In genomic region chr3:122488051-122488754, GRCm38 (mm10) we compare ENCODE assay signal across 14 mouse cellular contexts.
DNase-seq lines count a peak whose midpoint lies in the region; ATAC-seq lines count a peak whose summit lies in the region.
"Had no signal": no experiment of that assay in that cellular context is flagged by ENCODE, and none has a peak within 500 bp of the region (broad histone marks: within the 10 kb centered on the region; RNA-seq: fewer than 3 reads in every experiment).

No protein-coding gene starts in this region.

- no peak for ATAC-seq in hindbrain, embryonic 14.5 days (ENCODE audit: low FRiP score)
- 0 out of 2 replicates have a peak, but pooled peaks have one; percentile 28 for ATAC-seq in neural tube, embryonic 11.5 days (ENCODE audit: insufficient read depth, low FRiP score, low TSS enrichment)
- no peak for ATAC-seq in neural tube, embryonic 15.5 days (ENCODE audit: low FRiP score)
- ATAC-seq: inflammation-experienced regulatory T-cells, adult 6 months had no signal

- H3K9ac ChIP-seq in hindbrain, embryonic 14.5 days, result no peak overlapping the region
- H3K9ac ChIP-seq in neural tube, embryonic 11.5 days (ENCODE audit: low read length), result no peak overlapping the region
- no peak overlapping the region for H3K9ac ChIP-seq in neural tube, embryonic 15.5 days (replicated peaks)
- H3K9ac ChIP-seq: limb, embryonic 13.5 days had no signal

- no peaks in the 10 kb centered on the region for H3K36me3 ChIP-seq in hindbrain, embryonic 10.5 days
- no peaks in the 10 kb centered on the region for H3K36me3 ChIP-seq in hindbrain, embryonic 14.5 days (replicated peaks; ENCODE audit: control insufficient read depth, insufficient read depth)
- no peaks in the 10 kb centered on the region for H3K36me3 ChIP-seq in neural tube, embryonic 11.5 days (ENCODE audit: control insufficient read depth, insufficient read depth, low read length)
- no peaks in the 10 kb centered on the region for H3K36me3 ChIP-seq in neural tube, embryonic 15.5 days
- H3K36me3 ChIP-seq: limb, embryonic 13.5 days had no signal

- peaks cover 43% of the 10 kb centered on the region for H3K4me1 ChIP-seq in hindbrain, embryonic 10.5 days (replicated peaks)
- peaks cover 13% of the 10 kb centered on the region for H3K4me1 ChIP-seq in hindbrain, embryonic 14.5 days (replicated peaks; ENCODE audit: control insufficient read depth, insufficient read depth, low read length)
- peaks cover 7% of the 10 kb centered on the region for H3K4me1 ChIP-seq in neural tube, embryonic 11.5 days (ENCODE audit: control insufficient read depth, insufficient read depth, low read length)
- H3K4me1 ChIP-seq in neural tube, embryonic 15.5 days, result peaks cover 25% of the 10 kb centered on the region

- 50% methylated on average over 1 of the region's 1 CpGs for WGBS in hindbrain, embryonic 10.5 days
- 70% methylated on average over 1 of the region's 1 CpGs for WGBS in hindbrain, embryonic 14.5 days
- WGBS in neural tube, embryonic 11.5 days, result 59% methylated on average over 1 of the region's 1 CpGs
- WGBS in neural tube, embryonic 15.5 days, result 58% methylated on average over 1 of the region's 1 CpGs

- H3K4me3 ChIP-seq in hindbrain, embryonic 10.5 days, result no peak overlapping the region
- no peak overlapping the region for H3K4me3 ChIP-seq in hindbrain, embryonic 14.5 days (replicated peaks; ENCODE audit: low read length)
- no peak overlapping the region for H3K4me3 ChIP-seq in neural tube, embryonic 11.5 days (ENCODE audit: low read depth, low read length)
- no peak overlapping the region for H3K4me3 ChIP-seq in neural tube, embryonic 15.5 days (replicated peaks)
- H3K4me3 ChIP-seq: erythroblast, embryonic 14.5 days; limb, embryonic 13.5 days had no signal

- no peaks in the 10 kb centered on the region for H3K27me3 ChIP-seq in hindbrain, embryonic 10.5 days (ENCODE audit: insufficient read depth, poor library complexity, severe bottlenecking)
- no peaks in the 10 kb centered on the region for H3K27me3 ChIP-seq in hindbrain, embryonic 14.5 days (ENCODE audit: control insufficient read depth, insufficient read depth, low read length)
- H3K27me3 ChIP-seq in neural tube, embryonic 11.5 days (ENCODE audit: control insufficient read depth, insufficient read depth, low read length), result no peaks in the 10 kb centered on the region
- H3K27me3 ChIP-seq in neural tube, embryonic 15.5 days (replicated peaks), result no peaks in the 10 kb centered on the region
- H3K27me3 ChIP-seq: limb, embryonic 13.5 days had no signal

- H3K9me3 ChIP-seq in hindbrain, embryonic 10.5 days, result no peaks in the 10 kb centered on the region
- H3K9me3 ChIP-seq in hindbrain, embryonic 14.5 days (ENCODE audit: control insufficient read depth, low read length), result no peaks in the 10 kb centered on the region
- H3K9me3 ChIP-seq in neural tube, embryonic 11.5 days (ENCODE audit: control insufficient read depth, low read length), result no peaks in the 10 kb centered on the region
- H3K9me3 ChIP-seq in neural tube, embryonic 15.5 days (replicated peaks), result no peaks in the 10 kb centered on the region
- H3K9me3 ChIP-seq: limb, embryonic 13.5 days had no signal

- no peak overlapping the region for H3K4me2 ChIP-seq in hindbrain, embryonic 14.5 days (replicated peaks)
- no peak overlapping the region for H3K4me2 ChIP-seq in neural tube, embryonic 11.5 days (ENCODE audit: low read depth)
- no peak overlapping the region for H3K4me2 ChIP-seq in neural tube, embryonic 15.5 days
- H3K4me2 ChIP-seq: limb, embryonic 13.5 days had no signal

- H3K27ac ChIP-seq in hindbrain, embryonic 10.5 days, result peak overlapping the region; percentile 50; the same call in 1 of the 2 replicates
- no peak overlapping the region for H3K27ac ChIP-seq in hindbrain, embryonic 14.5 days
- H3K27ac ChIP-seq in neural tube, embryonic 11.5 days (ENCODE audit: low read depth, low read length), result no peak overlapping the region
- H3K27ac ChIP-seq in neural tube, embryonic 15.5 days (replicated peaks), result no peak overlapping the region
- H3K27ac ChIP-seq: limb, embryonic 13.5 days had no signal

- no peak for DNase-seq in hindbrain, embryonic 10.5 days (ENCODE audit: low spot score)
- DNase-seq in hindbrain, embryonic 14.5 days (ENCODE audit: low spot score), result no peak
- no peak for DNase-seq in neural tube, embryonic 11.5 days (ENCODE audit: low spot score)
- peak; percentile 45 for DNase-seq in adipocyte (ENCODE audit: low spot score)
- DNase-seq in adrenal gland, adult 18-20 months (ENCODE audit: low spot score in 2 of 2), result no peak
- DNase-seq in ovary, postnatal 14 days (ENCODE audit: low spot score), result no peak
- DNase-seq: cerebellum, adult 18-20 months; lung, adult 2 months; right cerebral cortex, postnatal 25 days; thymus, postnatal 4 days had no signal
